Mouse (Mus musculus) R1 (cell line): ENCODE data around the gene Crk.

Source experiments
- DNase-seq: peaks from one replicate; pipeline ENCODE4 v3.0.0-alpha.2; 2018; ENCODE audit warnings: low read depth, low spot score

Crk gene

GRCm38 (mm10) chr11:75738477-75738821, 59.4 kb downstream of the Crk start:
- DNase-seq: no peak

- no peak for DNase-seq
Measured at GRCm38 (mm10) chr11:75740204-75740603, 61.1 kb downstream of the Crk start.

- DNase-seq: no peak
Measured at GRCm38 (mm10) chr11:75741615-75742014, 62.6 kb downstream of the Crk start.

- DNase-seq: no peak
Measured at GRCm38 (mm10) chr11:75744761-75745160, 65.7 kb downstream of the Crk start.

GRCm38 (mm10) chr11:75750537-75750936, 71.5 kb downstream of the Crk start:
- peak; percentile 50 for DNase-seq

GRCm38 (mm10) chr11:75751082-75751481, 72.0 kb downstream of the Crk start:
- DNase-seq: no peak
